Mouse (Mus musculus): Measurements from ENCODE around the gene Hist1h2bp.
A peak's percentile ranks its signal among the peaks of the same experiment; 100 is the strongest.

Hist1h2bp gene

DNA sequence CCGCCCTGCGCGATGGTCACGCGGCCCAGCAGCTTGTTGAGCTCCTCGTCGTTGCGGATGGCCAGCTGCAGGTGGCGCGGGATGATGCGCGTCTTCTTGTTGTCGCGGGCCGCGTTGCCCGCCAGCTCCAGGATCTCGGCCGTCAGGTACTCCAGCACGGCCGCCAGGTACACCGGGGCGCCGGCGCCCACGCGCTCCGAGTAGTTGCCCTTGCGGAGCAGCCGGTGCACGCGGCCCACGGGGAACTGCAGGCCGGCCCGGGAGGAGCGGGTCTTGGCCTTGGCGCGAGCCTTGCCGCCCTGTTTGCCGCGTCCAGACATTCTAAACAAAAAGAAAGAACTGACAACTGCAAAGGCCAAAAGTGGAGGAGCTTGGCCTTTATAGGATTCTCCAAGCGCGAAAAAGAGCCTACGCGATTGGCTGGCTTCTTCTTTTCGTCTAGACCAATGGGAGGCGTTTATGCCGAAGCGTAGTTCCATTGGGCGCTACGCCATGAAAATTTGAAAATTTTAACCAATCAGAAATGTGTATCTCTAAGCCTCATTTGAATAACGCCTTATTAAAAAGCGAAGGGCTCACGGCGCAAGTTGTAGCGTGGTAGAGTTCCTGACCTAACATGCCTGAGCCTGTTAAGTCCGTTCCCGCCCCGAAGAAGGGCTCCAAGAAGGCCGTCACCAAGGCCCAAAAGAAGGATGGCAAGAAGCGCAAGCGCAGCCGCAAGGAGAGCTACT, at the start of gene Hist1h2bp, which contains the start of gene Hist1h2an:
Hist1h2bp (plus strand) TSS at position 563 of the 731 bp plus-strand sequence.
Hist1h2an (minus strand) TSS at position 320 of the 731 bp plus-strand sequence.
- peak; percentile 88 for DNase-seq (ENCODE audit: low spot score)

DNA sequence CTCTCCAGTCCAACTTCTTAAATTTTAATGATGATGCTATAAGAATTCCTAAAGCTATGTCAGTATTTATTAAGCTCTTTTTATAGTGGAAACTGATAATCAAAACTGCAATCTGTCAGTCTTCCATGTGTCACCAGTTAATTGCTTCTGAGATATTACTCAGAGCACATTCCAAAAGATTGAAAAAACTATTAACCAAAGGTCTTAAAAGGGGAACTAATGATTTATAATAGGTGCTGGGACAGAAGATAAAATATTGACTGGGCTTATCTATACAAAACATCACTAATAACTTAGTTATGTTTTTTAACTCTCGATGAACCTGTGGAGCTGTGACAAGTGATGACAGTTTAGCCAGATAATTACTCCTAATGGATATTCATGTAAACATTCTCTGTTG, 42.3 kb upstream of the Hist1h2bp start:
- no peak for DNase-seq (ENCODE audit: low spot score)

DNA sequence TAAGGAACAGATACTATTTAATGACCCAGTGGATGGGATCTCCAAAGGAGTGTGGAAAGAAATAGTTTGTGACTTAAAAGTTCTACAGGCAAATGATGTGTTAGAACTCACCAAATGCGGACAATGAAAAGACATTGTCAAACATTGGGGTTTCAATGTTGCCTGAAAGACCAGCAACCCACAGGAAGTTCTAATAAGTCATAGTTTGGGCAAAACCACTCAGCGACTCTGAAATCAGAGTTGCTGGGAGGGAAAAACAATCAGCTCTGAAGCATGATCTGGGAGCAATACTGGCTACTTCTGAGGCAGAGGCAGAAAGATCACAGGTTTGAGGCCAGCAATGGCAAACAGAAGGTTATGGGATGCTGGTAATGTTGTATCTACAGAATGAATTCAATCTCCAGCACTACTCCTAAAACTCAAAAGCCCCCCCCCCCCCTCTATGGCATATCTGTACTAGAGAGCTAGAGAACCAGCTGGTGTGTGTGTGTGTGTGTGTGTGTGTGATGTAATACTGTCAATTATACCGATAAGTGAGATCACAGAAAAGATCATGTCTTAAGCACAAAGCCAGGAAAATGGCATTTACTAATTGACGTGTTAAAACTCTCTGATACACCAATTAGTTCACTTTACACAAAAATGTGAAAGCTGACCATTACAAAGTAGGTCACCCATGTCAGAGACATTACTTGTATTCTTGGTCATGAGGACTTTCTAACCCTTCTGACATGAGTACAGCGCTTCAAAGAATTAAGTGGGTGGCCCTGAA, 37.7 kb upstream of the Hist1h2bp start:
- peak; percentile 13 for DNase-seq (ENCODE audit: low spot score)

DNA sequence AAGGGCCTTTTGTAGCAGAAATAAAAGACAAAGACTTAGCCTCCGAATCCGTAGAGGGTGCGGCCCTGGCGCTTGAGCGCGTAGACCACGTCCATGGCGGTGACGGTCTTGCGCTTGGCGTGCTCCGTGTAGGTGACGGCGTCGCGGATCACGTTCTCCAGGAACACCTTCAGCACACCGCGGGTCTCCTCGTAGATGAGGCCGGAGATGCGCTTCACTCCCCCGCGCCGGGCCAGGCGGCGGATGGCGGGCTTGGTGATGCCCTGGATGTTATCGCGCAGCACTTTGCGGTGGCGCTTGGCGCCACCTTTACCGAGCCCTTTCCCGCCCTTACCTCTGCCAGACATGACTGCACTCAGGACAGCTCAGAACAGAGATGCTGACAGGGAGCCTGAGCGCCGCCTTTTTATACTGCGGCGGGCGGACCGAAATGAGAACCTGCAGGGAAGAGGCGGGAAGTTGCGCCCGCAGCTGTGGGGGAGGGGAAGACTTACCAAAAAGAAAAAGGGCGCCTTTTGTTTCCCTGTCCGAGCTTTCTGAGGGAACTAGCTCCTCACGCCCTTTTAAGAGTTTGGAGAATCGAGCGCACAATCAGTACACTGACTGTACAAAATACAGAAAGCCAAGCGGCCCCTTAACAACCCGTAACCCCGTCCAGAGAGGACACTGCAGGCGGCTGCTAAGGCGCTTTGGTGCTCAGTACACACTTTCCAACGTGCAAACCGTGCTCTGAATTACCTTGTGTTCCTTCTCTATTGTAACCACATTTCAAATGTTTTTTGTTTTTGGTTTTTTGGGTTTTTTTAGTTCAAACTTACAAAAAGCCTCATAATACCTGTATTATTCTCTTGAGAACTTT, 36.9 kb upstream of the Hist1h2bp start, which contains the start of gene Hist1h4k:
Hist1h4k (minus strand) TSS at position 347 of the 859 bp plus-strand sequence.
- peak; percentile 86 for DNase-seq (ENCODE audit: low spot score)

DNA sequence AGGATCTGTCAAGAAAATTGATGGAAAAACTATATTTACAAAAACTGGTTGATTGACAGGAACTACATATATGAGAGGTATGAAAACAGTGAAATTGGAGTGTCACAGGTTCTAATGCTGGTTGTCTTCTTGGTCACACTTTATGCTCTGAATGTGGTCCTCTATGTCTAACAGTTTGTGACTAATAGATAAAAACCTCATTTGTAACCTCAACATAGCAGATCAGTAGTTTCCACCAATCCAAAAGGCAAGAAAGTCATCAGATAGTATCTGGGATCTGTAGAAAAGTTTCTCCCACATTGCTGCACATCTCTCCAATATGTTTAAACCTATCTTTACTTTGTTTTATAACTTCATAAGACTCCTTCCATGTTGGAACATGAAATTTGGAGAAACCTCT, 35.8 kb upstream of the Hist1h2bp start:
- DNase-seq (ENCODE audit: low spot score), result no peak

DNA sequence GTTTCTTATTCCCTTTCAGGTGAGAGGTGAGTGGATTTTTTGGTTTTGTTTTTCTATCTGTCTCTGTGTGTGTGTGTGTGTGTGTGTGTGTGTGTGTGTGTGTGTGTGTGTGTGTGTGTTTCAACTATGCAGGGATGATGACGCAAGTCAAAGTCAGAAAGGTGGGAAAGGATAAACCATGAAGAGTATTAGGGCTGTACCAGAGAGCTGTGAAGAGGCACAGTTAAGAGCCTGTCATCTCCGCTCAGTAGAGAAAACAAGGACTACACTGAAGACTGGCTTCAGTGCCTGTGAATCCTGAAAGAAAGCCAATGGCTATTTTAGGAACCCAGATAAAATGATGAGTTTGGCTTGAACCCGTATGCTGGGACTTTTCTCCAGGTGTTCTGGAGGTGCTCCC, 35.4 kb upstream of the Hist1h2bp start:
- DNase-seq (ENCODE audit: low spot score), result no peak

DNA sequence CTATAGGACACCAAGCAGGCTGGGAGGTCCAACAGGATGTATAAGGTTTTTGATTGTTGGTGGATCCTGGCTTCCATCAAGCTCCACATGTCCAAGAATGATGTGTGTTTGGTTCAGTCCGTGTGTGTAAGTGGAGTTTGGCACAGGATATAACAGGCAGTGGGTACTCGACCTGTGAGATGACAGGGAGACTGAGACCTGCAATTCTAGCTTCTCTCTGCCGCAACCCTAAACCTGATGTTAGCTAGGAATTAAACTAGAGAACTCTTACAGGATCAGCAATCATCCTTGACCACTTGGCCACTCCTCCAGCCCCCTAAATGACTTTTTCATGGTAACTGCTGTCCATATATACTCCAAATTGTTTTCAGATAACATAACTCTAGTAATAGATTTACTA, 34.9 kb upstream of the Hist1h2bp start:
- DNase-seq (ENCODE audit: low spot score), result peak; percentile 25

DNA sequence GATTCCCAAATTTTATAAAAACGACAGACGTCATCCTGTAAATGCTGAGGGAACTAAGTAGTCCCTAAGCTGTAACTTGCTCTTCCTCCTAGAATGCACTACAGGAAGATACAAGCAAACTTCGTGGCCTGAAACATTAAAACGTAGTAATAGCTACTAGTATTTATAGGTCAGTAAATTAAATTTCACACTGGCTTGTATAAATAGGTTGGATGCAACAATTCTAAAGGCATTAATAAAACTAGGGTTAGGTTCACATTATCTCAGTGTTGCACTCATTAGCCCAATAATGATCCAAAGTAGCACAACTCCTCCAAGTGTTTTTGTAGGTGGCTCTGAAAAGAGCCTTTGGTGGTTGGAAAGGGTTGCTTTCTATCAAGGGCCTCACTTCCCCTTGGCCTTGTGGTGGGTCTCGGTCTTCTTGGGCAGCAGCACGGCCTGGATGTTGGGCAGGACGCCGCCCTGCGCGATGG, 34.2 kb upstream of the Hist1h2bp start:
- no peak for DNase-seq (ENCODE audit: low spot score)

DNA sequence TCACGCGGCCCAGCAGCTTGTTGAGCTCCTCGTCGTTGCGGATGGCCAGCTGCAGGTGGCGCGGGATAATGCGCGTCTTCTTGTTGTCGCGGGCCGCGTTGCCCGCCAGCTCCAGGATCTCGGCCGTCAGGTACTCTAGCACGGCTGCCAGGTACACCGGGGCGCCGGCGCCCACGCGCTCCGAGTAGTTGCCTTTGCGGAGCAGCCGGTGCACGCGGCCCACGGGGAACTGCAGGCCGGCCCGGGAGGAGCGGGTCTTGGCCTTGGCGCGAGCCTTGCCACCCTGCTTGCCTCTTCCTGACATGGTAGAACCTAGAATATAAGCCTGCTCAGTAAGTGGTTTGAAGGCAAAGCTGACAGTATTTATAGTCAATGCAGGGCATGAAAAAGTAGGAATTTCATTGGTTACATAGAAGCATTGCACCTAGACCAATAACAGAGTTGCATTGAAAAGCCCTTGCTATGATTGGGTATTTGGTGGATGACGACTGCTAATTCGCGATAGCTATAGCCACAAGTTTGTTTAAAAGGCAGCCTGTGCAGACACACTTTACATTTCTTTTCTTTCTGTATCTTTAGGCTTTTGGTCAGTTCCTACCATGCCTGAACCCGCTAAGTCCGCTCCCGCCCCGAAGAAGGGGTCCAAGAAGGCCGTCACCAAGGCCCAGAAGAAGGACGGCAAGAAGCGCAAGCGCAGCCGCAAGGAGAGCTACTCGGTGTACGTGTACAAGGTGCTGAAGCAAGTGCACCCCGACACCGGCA, 33.6 kb upstream of the Hist1h2bp start, which contains the start of the genes Hist1h2ak and Hist1h2bn:
Hist1h2ak (minus strand) TSS at position 304 of the 762 bp plus-strand sequence.
Hist1h2bn (plus strand) TSS at position 600 of the 762 bp plus-strand sequence.
- peak; percentile 83 for DNase-seq (ENCODE audit: low spot score)

DNA sequence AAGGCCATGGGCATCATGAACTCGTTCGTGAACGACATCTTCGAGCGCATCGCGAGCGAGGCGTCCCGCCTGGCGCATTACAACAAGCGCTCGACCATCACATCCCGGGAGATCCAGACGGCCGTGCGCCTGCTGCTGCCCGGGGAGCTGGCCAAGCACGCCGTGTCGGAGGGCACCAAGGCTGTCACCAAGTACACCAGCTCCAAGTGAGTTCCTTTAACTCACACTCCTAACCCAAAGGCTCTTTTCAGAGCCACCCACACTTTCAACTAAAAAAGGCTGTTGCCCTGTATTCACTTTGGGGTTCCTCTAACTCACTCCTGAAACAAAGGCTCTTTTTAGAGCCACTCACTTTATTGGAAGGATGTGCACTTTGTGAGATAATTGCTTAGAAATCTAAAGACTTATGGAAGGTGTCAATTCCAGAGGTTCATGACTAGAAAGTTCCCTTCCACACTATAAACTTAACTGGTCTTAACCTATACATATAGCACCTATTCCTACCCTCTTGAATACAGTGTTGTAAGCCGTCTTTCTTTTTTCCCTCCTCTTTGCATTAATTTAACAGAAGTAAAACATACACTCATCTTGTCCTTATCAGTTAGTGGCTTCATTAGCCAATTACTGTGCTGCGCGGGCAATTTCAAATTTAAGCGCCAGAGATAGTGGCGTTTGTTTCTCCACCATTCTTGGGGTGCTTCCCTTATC, 32.8 kb upstream of the Hist1h2bp start:
- peak; percentile 59 for DNase-seq (ENCODE audit: low spot score)

DNA sequence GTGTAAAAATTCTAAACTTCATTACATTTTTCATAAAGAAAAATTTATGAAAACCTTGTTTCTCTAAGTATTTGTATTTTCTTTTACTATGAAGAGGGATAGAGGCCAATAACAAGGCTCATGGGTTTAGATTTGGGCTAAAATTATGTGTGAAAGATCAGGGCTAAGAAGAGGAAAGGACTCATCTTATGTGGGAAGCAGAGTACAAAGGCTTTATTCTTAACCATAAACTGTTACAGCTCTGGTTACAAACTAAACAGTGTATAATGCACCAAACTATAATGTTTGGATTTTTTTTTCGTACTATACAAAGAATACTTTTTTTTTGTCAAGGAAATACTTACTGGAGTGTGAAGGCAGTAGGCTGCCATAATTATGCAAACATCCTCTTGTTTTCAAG, 31.6 kb upstream of the Hist1h2bp start:
- DNase-seq (ENCODE audit: low spot score), result no peak

DNA sequence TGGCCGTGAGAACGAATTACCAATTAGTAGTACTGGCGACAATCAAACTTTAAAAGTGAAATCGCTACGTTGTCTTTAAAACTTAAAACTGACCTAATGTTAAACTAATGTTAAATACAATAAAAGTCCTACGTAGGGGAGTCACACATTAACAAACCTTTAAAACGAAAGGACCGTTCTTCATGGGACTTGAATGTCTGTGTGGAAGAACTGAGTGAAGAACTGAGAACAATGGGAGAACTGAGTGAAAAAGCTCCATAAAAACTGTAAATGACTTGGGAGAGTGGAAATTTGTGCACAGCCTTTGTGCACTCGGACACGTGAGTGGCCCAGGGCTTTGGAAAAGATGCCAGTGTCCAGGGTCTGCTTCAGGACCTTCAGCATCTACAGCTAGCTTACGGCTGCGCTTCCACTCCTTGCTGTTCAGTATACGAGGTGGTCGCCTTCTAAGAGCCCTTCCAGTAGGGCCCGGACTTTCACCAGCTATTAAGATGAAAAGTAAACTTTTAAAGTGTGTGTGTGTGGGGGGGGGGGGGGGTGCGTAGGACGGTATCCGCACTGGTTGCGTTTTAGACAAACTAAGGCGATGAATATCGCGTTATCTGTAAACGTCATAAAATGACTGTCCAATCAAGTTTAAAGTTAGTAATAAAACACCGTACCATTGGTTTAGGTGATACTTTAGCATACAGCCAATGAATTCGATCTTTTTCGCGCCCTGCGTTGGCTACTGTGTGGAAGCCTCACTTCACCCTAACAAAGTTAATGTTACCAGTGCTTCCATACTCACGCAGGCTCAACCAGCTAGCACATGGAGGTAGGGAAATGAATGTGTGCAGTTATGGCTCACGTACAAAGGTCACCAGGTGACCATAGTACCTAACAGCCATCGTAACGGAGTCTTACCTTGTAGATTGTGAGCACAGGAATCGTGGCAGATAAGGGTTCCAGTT, 8.2 kb upstream of the Hist1h2bp start:
- DNase-seq (ENCODE audit: low spot score), result peak; percentile 73

DNA sequence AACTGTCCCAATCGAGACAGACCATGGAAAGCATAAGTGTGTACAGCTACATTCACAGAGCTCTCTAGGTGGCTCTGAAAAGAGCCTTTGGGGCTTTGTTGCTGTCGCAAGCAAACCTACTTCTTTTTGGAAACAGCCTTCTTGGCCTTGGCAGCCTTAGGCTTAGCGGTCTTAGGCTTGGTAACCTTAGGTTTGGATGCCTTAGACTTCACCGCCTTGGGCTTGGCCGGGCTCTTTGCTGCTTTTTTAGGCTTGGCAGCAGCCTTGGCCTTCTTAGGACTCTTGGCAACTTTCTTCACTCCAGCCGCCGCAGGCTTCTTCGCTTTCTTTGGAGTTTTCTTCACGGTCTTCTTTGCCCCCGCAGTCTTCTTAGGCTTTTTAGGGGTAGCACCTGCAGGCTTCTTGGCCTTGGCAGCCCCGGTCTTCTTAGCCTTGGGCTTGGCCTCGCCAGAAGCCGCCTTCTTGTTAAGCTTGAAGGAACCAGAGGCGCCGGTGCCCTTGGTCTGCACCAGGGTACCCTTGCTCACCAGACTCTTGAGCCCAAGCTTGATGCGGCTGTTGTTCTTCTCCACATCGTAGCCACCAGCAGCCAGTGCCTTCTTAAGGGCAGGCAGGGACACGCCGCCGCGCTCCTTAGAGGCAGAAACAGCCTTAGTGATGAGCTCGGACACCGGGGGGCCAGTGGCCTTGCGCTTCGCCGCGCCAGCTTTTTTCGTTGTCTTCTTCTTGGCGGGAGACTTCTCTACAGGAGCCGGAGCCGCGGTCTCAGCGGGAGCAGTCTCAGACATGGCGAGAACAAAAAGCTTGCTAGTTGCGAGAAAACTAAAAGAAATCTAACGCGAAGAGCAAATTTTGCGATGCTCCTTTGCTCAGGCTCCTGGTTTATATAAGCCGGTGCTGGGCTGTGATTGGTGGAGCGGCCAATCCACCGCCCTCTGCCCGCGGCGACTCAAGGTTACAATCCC, 7.2 kb upstream of the Hist1h2bp start, which contains the start of gene Hist1h1b:
Hist1h1b (minus strand) TSS at position 859 of the 965 bp plus-strand sequence.
- peak; percentile 81 for DNase-seq (ENCODE audit: low spot score)

DNA sequence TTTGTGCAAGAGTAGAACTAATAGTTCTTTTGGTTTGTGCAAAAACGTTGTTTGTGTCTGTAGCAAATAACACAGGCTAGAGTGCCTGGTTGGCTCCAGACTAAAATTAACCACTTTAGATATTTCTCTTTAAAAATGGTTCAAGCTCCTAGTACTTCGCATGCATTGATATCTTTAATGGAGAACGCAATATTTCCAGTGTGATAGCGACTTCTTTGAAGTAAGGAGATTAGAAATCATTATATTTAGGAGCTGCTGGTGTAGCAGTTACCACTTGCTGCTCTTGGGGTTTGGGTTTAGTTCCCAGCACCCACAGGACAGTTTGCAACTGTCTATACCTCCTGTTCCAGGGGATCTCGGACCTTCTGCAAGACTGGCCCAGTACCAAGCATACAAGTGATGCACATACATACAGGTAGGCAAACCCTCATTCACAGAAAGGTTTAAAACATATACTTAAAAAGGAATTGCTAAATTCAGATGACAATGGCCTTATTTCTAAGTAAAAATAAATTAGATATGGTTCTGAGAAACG, 6.2 kb upstream of the Hist1h2bp start:
- no peak for DNase-seq (ENCODE audit: low spot score)

DNA sequence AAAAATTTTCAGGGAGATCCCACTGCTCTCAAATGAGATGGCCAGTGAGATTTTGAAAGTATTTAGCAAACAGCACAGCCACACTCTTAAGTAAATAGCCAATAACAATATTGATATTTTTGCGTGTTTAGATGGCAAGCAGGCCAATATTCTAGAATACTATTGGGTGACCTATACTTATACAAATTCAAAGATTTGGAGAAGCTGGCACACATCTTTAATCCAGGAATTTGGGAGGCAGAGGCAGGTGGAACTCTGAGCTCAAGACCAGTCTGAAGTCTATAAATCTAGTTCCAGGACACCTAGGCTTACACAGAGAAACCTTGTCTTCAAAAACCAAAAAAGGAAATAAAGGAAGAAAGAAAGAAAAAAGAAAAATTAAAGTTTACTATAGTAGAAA, 5.6 kb upstream of the Hist1h2bp start:
- DNase-seq (ENCODE audit: low spot score), result no peak

DNA sequence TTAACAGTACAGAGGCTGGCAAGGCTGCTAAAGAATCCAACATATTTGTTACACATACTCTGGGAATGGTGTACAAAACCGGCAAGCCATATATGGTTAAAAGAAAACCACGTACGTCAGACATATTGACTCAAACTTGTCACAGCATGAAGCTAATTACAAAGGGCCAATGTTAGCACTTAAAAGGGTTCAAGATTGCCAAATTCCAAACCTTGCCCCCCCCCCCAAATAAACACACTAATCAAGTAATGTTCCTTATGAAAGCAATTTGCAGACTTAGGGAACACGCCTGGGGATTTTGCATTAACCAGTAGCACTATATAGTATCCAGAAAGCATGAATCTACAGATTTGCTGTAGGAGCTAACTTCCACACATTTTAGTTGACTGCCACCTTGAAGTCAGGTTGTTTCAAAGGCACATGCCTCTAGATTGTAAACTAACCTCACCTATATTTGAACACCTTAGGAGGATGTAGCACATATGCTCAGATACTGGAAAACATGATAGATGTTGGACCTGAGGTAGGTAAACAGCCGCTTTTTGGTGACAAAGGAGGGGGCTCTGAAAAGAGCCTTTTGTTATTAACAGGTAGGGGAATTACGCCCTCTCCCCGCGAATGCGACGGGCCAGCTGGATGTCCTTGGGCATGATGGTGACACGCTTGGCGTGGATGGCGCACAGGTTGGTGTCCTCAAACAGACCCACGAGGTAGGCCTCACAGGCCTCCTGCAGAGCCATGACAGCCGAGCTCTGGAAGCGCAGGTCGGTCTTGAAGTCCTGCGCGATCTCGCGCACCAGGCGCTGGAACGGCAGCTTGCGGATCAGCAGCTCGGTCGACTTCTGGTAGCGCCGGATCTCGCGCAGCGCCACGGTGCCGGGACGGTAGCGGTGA, 4.7 kb upstream of the Hist1h2bp start:
- DNase-seq (ENCODE audit: low spot score), result peak; percentile 72

DNA sequence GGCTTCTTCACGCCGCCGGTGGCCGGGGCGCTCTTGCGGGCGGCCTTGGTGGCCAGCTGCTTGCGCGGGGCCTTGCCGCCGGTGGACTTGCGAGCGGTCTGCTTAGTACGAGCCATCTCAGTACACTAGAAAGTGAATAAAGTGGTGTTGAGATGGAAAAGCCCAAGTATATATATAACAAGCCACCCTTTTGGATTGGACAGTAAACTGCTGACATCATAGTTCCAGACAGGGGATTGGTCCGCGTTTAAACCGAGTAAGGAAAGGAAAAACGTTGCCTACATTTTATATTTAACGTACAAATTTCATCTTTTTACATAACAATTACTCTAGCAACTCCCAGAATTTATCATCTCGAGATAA, 4.0 kb upstream of the Hist1h2bp start, which contains the start of gene Hist1h3i:
Hist1h3i (minus strand) TSS at position 116 of the 363 bp plus-strand sequence.
- DNase-seq (ENCODE audit: low spot score), result peak; percentile 68
